Mouse (Mus musculus): ENCODE measurements at regions not wholly inside any gene's neighbourhood (a gene's known extent, or its start where the extent isn't known, plus 50 kb on each side); places are given as distances from the start of the nearest gene placed in this dataset.

DNA sequence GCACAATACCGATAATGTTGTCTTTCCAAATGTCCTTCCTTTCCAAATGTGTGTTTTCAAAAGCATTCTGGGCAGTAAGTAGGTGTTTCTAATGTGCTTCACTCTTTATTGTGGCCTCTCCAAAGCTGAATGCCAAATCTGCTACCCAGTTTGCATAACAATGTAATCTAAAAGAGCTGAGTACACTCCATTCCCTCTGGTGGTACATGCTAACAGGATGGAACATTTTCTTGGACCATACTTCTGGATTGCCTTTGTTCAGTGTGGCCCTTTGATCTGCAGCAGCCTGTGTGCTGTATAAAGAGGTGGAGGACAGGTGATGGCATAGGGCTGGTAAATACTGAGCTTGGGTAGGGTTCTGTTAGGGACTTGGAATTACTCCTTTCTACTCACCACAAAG, 520.3 kb upstream of the Vstm2b start:
- Histone ChIP-seq H3K9me3 (no peaks in the 10 kb centered on the region), H3K4me3 (replicated peaks) (no peak overlapping the region), H3K4me1 (no peaks in the 10 kb centered on the region), H3K27me3 (replicated peaks) (no peaks in the 10 kb centered on the region), H3K27ac (no peak overlapping the region), H3K9ac (no peak overlapping the region), H3K4me2 (no peak overlapping the region), H3K36me3 (no peaks in the 10 kb centered on the region)
- no peak for ATAC-seq (ENCODE audit: insufficient read depth, low FRiP score, low read depth)
- WGBS = 97% methylated on average over 1 of the region's 1 CpGs

GRCm38 (mm10) chr7:40381244-40381643, 516.9 kb upstream of the Vstm2b start:
- Histone ChIP-seq H3K9ac (no peak overlapping the region), H3K4me2 (no peak overlapping the region), H3K9me3 (no peaks in the 10 kb centered on the region), H3K27ac (no peak overlapping the region), H3K4me1 (no peaks in the 10 kb centered on the region), H3K27me3 (replicated peaks) (no peaks in the 10 kb centered on the region), H3K36me3 (no peaks in the 10 kb centered on the region), H3K4me3 (replicated peaks) (no peak overlapping the region)
- 89% methylated on average over 3 of the region's 3 CpGs for WGBS
- ATAC-seq (ENCODE audit: insufficient read depth, low FRiP score, low read depth) = no peak

GRCm38 (mm10) chr7:40388152-40388551, 510.0 kb upstream of the Vstm2b start:
- Histone ChIP-seq H3K9me3 (no peaks in the 10 kb centered on the region), H3K4me3 (replicated peaks) (no peak overlapping the region), H3K27ac (no peak overlapping the region), H3K4me2 (no peak overlapping the region), H3K27me3 (replicated peaks) (no peaks in the 10 kb centered on the region), H3K36me3 (no peaks in the 10 kb centered on the region), H3K9ac (no peak overlapping the region), H3K4me1 (no peaks in the 10 kb centered on the region)
- ATAC-seq (ENCODE audit: insufficient read depth, low FRiP score, low read depth) = no peak
- 79% methylated on average over 5 of the region's 5 CpGs for WGBS

DNA sequence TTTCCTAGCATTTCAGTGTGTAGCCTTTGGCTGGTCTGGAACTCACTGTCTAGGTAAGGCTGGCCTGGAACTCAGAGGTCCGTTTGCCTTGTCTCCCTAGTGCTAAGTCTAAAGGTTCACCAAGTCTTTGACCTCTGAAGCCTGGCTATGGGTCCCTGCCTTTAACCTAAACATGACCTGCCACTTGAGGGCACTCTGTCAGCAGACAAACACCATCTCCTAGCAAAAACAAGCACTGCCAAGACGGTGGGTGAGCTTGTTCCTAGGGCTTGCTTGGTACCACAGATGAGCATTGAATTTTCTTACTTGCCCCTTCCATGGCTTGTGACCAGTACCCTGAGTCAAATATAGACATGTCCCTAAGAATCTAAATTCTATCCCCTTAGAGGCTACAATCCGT, 508.3 kb upstream of the Vstm2b start:
- Histone ChIP-seq H3K36me3 (no peaks in the 10 kb centered on the region), H3K4me2 (no peak overlapping the region), H3K4me1 (no peaks in the 10 kb centered on the region), H3K9ac (no peak overlapping the region), H3K4me3 (replicated peaks) (no peak overlapping the region), H3K27me3 (replicated peaks) (no peaks in the 10 kb centered on the region), H3K9me3 (no peaks in the 10 kb centered on the region), H3K27ac (no peak overlapping the region)
- no peak for ATAC-seq (ENCODE audit: insufficient read depth, low FRiP score, low read depth)
- WGBS = 29% methylated on average over 3 of the region's 3 CpGs

DNA sequence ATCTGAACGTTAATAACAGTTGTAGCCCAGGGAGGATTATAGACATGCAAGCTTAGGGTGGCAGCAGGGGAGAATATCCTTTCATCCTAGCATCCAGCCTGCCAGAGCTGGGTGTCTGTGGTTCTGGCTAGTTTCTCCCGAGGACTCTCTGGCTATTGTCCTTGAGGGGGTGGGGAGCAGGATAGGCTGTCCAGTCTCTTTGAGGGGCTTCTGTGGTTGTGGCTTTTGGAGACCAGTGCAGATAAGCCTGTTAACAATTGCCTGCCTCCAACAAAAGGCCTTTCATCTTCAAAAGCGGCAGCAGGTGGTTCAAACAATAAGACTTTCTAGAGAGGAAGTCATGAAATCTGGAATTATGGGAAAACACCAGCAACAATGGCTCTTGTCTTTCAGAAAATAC, 507.2 kb upstream of the Vstm2b start:
- Histone ChIP-seq H3K27ac (no peak overlapping the region), H3K4me1 (no peaks in the 10 kb centered on the region), H3K4me3 (replicated peaks) (no peak overlapping the region), H3K36me3 (no peaks in the 10 kb centered on the region), H3K4me2 (no peak overlapping the region), H3K9ac (no peak overlapping the region), H3K27me3 (replicated peaks) (no peaks in the 10 kb centered on the region), H3K9me3 (no peaks in the 10 kb centered on the region)
- 31% methylated on average over 3 of the region's 3 CpGs for WGBS
- no peak for ATAC-seq (ENCODE audit: insufficient read depth, low FRiP score, low read depth)

- no peak overlapping the region for H3K4me2 ChIP-seq
- H3K36me3 ChIP-seq = no peaks in the 10 kb centered on the region
- no peak overlapping the region for H3K4me3 ChIP-seq (replicated peaks)
- WGBS = 50% methylated on average over 3 of the region's 3 CpGs
- H3K9ac ChIP-seq = no peak overlapping the region
- H3K27me3 ChIP-seq (replicated peaks) = no peaks in the 10 kb centered on the region
- no peak for ATAC-seq (ENCODE audit: insufficient read depth, low FRiP score, low read depth)
- no peak overlapping the region for H3K27ac ChIP-seq
- H3K4me1 ChIP-seq = no peaks in the 10 kb centered on the region
- no peaks in the 10 kb centered on the region for H3K9me3 ChIP-seq
Observed at GRCm38 (mm10) chr7:40391626-40392025, 506.5 kb upstream of the Vstm2b start.

DNA sequence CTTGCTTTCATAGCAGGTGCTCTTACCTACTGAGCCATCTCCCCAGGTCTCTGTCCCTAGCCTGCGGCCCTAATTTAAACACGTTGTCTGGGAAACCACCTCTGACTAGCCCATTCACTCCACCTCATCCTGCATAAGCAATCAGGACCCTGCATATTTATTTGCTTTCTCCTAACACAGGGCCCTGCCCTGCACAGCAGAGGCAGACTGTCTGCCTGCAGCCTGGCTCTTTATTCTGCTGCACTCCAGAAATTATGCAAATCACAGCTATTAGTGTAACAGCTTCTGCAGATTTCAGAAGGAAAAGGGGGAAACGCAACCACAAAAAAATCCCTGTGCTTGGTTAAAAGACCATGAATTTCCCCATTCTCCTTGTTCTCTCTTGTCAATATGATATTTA, 505.9 kb upstream of the Vstm2b start:
- ATAC-seq (ENCODE audit: insufficient read depth, low FRiP score, low read depth) = no peak
- H3K4me1 ChIP-seq = no peaks in the 10 kb centered on the region
- H3K4me3 ChIP-seq (replicated peaks) = no peak overlapping the region
- no peak overlapping the region for H3K9ac ChIP-seq
- H3K9me3 ChIP-seq = no peaks in the 10 kb centered on the region
- no peak overlapping the region for H3K4me2 ChIP-seq
- 49% methylated on average over 3 of the region's 3 CpGs for WGBS
- no peaks in the 10 kb centered on the region for H3K36me3 ChIP-seq
- H3K27ac ChIP-seq = no peak overlapping the region
- H3K27me3 ChIP-seq (replicated peaks) = no peaks in the 10 kb centered on the region

DNA sequence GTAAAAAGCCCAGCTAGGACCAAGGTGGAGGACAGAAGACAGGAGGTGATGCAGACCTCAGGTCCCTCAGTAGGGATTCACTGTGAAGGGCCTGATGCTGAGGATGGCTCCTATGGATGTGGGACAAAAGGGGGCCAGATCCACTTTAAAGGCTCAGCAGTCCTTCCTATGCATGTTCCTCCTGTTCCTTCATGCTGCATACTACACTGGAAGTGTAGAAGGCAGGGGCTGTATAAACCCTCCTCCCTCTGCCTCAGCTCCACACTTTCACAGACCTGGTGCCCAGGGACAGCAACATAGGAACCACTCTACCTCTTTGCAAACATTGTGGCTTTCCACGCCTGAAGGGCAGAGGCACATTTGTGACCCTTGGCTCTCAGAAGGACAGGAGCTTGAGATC, 505.4 kb upstream of the Vstm2b start:
- H3K9ac ChIP-seq = no peak overlapping the region
- H3K36me3 ChIP-seq = no peaks in the 10 kb centered on the region
- no peak overlapping the region for H3K4me3 ChIP-seq (replicated peaks)
- H3K27ac ChIP-seq = no peak overlapping the region
- no peaks in the 10 kb centered on the region for H3K27me3 ChIP-seq (replicated peaks)
- H3K4me2 ChIP-seq = no peak overlapping the region
- no peaks in the 10 kb centered on the region for H3K9me3 ChIP-seq
- no peaks in the 10 kb centered on the region for H3K4me1 ChIP-seq
- ATAC-seq (ENCODE audit: insufficient read depth, low FRiP score, low read depth) = no peak
- 62% methylated on average over 1 of the region's 1 CpGs for WGBS

DNA sequence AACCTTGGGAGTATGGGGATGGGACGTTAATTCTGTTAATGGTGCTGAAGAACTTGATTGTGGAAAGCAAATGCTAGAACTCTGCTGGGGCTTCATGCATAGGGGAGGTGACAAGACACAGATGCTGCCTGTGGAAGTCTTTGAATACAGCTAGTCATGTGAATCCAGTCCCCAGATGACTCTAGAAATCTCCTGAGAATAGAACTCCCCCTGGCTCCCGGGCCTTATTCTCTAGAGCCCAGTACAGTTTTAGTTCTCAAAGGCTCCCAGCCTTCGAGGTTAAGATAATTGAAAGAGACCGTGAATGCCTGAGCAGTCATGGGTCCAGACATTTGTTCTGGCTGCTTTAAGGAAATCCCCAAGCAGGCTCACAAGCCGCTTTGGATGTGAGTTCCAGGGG, 499.9 kb upstream of the Vstm2b start:
- ATAC-seq (ENCODE audit: insufficient read depth, low FRiP score, low read depth) = no peak
- Histone ChIP-seq H3K36me3 (no peaks in the 10 kb centered on the region), H3K27ac (no peak overlapping the region), H3K4me3 (replicated peaks) (no peak overlapping the region), H3K4me1 (no peaks in the 10 kb centered on the region), H3K27me3 (replicated peaks) (no peaks in the 10 kb centered on the region), H3K9me3 (no peaks in the 10 kb centered on the region), H3K9ac (no peak overlapping the region), H3K4me2 (no peak overlapping the region)
- WGBS = 73% methylated on average over 5 of the region's 5 CpGs

GRCm38 (mm10) chr7:40419332-40419731, 478.8 kb upstream of the Vstm2b start:
- Histone ChIP-seq H3K9me3 (no peaks in the 10 kb centered on the region), H3K27me3 (replicated peaks) (no peaks in the 10 kb centered on the region), H3K4me1 (no peaks in the 10 kb centered on the region), H3K4me2 (no peak overlapping the region), H3K36me3 (no peaks in the 10 kb centered on the region), H3K4me3 (replicated peaks) (no peak overlapping the region), H3K9ac (no peak overlapping the region), H3K27ac (no peak overlapping the region)
- WGBS = 69% methylated on average over 2 of the region's 2 CpGs
- ATAC-seq (ENCODE audit: insufficient read depth, low FRiP score, low read depth) = no peak

DNA sequence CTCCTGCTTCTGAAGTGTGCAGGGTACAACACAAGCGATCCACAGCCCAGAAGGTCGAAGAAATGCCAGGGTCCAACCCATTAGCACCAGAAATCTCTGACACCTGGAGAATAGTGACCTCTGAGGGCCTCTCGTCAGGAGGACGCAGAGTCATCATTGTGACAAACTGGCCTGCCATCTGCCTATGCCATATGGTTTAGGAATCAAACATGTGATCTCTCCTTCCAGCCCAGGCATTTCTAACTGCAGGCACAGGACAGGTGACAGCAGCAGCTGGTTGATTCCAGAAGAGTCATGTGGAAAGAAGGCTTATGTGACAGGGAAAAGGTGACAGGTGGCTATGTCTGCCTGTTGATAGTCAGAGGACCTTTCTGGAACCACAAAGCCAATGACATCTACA, 476.0 kb upstream of the Vstm2b start:
- Histone ChIP-seq H3K4me3 (replicated peaks) (no peak overlapping the region), H3K36me3 (no peaks in the 10 kb centered on the region), H3K4me2 (no peak overlapping the region), H3K27ac (no peak overlapping the region), H3K4me1 (no peaks in the 10 kb centered on the region), H3K27me3 (replicated peaks) (no peaks in the 10 kb centered on the region), H3K9ac (no peak overlapping the region), H3K9me3 (no peaks in the 10 kb centered on the region)
- 64% methylated on average over 4 of the region's 4 CpGs for WGBS
- no peak for ATAC-seq (ENCODE audit: insufficient read depth, low FRiP score, low read depth)

GRCm38 (mm10) chr7:40429416-40429815, 468.7 kb upstream of the Vstm2b start:
- 81% methylated on average over 2 of the region's 2 CpGs for WGBS
- H3K27ac ChIP-seq = no peak overlapping the region
- H3K4me1 ChIP-seq = no peaks in the 10 kb centered on the region
- H3K36me3 ChIP-seq = no peaks in the 10 kb centered on the region
- no peak overlapping the region for H3K4me2 ChIP-seq
- H3K27me3 ChIP-seq (replicated peaks) = no peaks in the 10 kb centered on the region
- ATAC-seq (ENCODE audit: insufficient read depth, low FRiP score, low read depth) = no peak
- no peak overlapping the region for H3K9ac ChIP-seq
- H3K4me3 ChIP-seq (replicated peaks) = no peak overlapping the region
- no peaks in the 10 kb centered on the region for H3K9me3 ChIP-seq

DNA sequence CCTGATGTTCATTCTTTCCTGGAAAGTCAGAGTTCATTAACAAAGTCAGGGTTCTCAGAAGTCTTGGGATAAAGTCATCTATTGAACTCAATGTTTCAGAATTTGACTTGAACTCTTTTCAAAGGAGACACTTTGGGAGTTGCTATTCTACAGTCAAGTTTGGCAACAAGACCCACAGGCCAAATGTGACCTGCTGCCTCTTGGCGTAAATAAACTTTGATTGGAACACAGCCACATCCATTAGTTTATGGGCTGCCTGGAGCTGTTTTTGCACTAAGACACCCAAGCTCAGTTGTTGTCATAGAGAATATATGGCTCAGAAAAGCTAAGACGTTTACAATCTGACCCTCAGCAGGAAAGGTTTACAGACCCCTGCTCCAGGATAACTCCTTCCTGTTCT, 464.2 kb upstream of the Vstm2b start:
- Histone ChIP-seq H3K9me3 (no peaks in the 10 kb centered on the region), H3K36me3 (no peaks in the 10 kb centered on the region), H3K4me2 (no peak overlapping the region), H3K9ac (no peak overlapping the region), H3K27me3 (replicated peaks) (no peaks in the 10 kb centered on the region), H3K4me1 (no peaks in the 10 kb centered on the region), H3K4me3 (replicated peaks) (no peak overlapping the region), H3K27ac (no peak overlapping the region)
- no peak for ATAC-seq (ENCODE audit: insufficient read depth, low FRiP score, low read depth)
- WGBS = 47% methylated on average over 2 of the region's 2 CpGs

Data from stomach, embryonic 15.5 days (tissue).